Mouse (Mus musculus): ENCODE measurements around the gene Arhgap45.

DNA sequence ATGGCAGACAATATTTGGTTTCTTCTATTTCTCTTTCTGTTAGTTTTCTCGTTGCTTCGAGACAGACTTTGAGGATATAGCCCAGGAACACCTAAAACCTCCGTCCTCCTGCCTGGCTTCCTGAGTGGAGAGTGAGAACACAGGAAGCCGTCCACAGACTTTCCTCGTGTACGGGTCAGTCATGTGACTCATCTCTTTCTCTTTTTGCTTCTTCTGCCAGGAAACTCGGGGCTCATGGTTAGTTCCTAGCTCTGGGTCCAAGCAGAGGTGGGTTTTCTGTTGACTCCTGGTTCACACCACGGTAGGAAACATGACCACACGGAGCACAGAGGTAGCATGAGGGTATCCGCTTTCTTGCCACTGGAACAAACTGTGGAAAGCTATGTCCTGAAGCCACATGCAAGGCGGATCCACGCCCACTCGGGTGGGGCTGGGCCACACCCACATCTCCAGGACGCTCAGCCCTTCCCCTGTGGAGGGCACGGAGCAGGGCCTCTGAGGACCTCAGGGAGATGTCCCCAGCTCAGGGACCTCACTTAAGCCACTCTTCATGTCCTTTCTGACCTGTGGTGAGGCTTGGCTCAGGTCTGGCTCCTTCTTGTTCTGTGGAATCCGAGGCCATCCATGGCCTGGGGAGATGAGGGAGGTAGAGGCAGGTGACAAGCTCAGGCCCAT, 64.1 kb downstream of the Arhgap45 start:
- TF ChIP-seq CTCF (IDR thresholded peaks at IDR 0.05; ENCODE audit: low read depth, low read length) (no peak), POLR2A (IDR thresholded peaks at IDR 0.05; ENCODE audit: borderline replicate concordance, low read depth, low read length) (no peak)

Data from bone marrow macrophage, adult 2 months (primary cell).